Mouse (Mus musculus): ENCODE results near the gene Mob4. TPM values are rescaled to one million over a fixed set of nuclear protein-coding genes. Genes with fewer than 3 reads are reported as not detected.

Gene Mob4
- total RNA-seq (2023): 78.5 TPM

DNA sequence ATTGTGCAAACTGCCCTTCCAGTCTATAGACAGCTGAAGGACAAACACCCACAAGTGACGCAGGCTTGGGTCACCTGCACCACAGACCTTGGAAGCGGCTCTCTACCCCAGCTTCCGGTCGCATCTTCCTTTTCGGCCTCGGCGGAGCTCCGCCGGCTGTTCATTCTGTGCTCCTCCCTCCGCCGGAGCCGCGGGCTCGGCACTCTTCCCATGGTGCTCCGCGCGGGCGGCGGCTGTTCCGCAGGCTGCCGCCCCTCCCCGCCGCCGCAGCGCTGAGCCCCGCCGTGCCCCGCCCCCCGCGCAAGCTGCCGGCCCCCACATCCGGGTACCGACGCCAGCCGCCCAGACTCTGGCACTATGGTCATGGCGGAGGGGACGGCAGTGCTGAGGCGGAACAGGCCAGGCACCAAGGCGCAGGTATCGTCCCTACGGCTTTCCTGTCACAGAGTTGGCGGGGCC is at the start of gene Mob4:
TSS of gene Mob4 (plus strand) at position 289 of the 459 bp plus-strand sequence.

DNA sequence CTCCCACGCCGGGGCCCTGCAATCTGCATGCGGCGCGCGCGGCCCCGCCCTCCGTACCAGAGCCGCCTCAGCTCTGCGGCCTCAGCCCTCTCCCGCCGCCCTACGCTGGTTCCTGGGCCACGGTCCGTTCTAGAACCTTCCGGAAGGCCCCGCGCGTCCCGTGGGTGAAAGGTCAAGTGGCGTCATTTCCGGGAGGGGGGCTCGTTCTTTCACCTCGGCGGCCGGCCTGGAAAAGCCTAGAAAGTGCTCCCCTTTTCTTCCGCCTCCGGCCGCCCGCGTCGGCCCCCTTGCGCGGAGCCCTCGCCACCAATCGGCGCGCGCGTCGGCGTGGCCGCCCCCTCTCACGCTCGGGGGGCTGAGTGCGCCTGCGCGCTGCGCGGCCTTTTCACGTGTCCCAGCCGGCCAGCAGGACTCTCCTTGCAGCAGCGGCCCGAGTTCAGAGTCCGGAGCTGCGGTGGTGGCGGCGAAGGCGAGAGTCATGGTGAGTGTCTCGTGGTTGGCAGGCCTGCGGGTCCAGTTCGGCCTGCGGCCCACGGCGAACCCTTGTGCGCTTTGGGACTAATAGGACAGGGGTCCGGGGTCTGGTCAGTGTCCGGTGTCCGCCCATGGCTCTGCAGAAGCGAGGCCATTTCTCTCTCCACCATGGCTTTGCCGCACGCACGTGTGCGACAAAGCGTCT is 43.0 kb upstream of the Mob4 start, which contains the start of the genes Hspe1 and Hspd1:
TSS of gene Hspe1 (plus strand) at position 201 of the 679 bp plus-strand sequence.
TSS of gene Hspd1 (minus strand) at position 312 of the 679 bp plus-strand sequence.

Other genes with a start within 250 kb of the Mob4 start
- 545 TPM for gene Ankrd44, start 204.8 kb upstream of the Mob4 start, total RNA-seq (2023)
- gene Sf3b1, start 103.8 kb upstream of the Mob4 start, total RNA-seq (2023): 500 TPM
- 86.7 TPM for gene Coq10b, start 78.5 kb upstream of the Mob4 start, total RNA-seq (2023)
- 180 TPM for gene Hspe1, start 43.1 kb upstream of the Mob4 start, total RNA-seq (2023)
- 117 TPM for gene Hspd1, start 43.0 kb upstream of the Mob4 start, total RNA-seq (2023)
- 2.6 TPM for gene Rftn2, start 95.6 kb downstream of the Mob4 start, total RNA-seq (2023)
- gene Mars2, start 105.9 kb downstream of the Mob4 start, total RNA-seq (2023): 7.7 TPM
- gene Boll, start 232.2 kb downstream of the Mob4 start, total RNA-seq (2023): 14.9 TPM